Mouse (Mus musculus) spleen, adult 2 months (tissue): ENCODE results near the gene Mif.

Experiments
- CTCF ChIP-seq: fragments of 200-500 bp; IDR thresholded peaks from 2 replicates; pipeline ENCODE4 v1.5.1; 2011; ENCODE audit warnings: mild to moderate bottlenecking, inconsistent platforms; ENCODE audit not compliant: insufficient read depth, insufficient read length, insufficient replicate concordance; ENCODE audit errors: extremely low read depth
- POLR2A ChIP-seq: fragments of 200-500 bp; IDR thresholded peaks from 2 replicates; pipeline ENCODE4 v1.6.1; 2011; ENCODE audit warnings: low read depth, low read length, inconsistent platforms

DNA sequence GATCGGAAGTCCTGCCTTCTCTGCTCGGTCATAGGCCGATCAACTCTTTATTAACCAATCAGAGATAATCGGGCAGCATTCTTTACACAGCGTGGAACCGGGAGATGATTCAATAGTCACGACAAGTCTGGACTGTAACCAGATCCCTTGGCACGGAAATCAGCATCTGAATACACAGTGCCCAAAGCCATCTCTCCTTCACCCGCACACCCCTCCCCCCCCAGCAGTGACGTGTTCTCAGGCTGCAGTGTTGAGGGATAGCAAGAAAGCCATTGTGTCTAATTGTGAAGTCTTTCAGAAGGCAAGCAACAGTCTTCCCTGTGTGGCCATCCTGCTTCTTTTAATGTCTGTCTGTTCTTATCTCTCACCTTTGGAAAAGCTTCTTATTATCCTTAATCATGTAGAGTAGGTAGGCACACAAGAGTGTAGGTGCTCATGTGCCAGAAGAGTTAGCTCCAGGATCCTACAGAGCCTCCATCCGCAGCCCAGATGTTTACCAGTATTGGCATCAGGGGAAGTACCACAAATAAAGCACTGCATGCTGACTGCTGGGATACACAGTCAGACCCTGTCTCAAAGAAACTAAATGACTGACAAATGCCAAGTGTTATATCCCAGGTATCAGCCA lies 13.0 kb upstream of the Mif start:
- TF ChIP-seq POLR2A (no peak), CTCF (no peak)
